Mouse (Mus musculus) kidney, adult 2 months (tissue): Measurements from ENCODE around the gene Dohh.

Source experiments
- CTCF ChIP-seq: fragments of 200-500 bp; conservative IDR thresholded peaks from 2 replicates; pipeline ENCODE4 v1.5.1; 2011; ENCODE audit warnings: low read depth, mild to moderate bottlenecking, control low read depth, low read length, moderate library complexity, mixed read lengths; ENCODE audit not compliant: insufficient read depth, insufficient read length
- POLR2A ChIP-seq: fragments of 200-500 bp; IDR thresholded peaks from one replicate; pipeline ENCODE4 v1.6.1; 2011; ENCODE audit warnings: low read depth, low read length, control low read depth

DNA sequence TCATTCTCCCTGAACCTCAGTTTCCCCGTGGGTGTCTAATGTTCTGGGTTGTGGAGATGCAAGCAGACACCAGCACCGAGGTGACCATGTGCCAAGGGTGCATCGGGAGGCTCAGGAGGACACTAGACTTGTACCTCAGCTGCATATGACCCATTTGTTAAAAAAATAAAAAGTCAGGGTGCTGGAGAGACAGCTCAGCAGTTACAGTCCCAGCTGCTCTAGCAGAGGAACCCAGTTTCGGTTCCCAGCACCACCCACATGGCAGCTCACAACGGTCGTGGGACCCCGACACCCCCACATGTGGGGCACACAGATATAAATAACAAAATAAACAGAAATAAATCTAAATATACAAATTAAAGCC, 44.3 kb downstream of the Dohh start:
- TF ChIP-seq CTCF (no peak), POLR2A (no peak)
